Mouse (Mus musculus): ENCODE results near the gene Rcbtb1. TPM values are rescaled to one million over a fixed set of nuclear protein-coding genes. Genes with fewer than 3 reads are reported as not detected.
A peak's percentile ranks its signal among the peaks of the same experiment; 100 is the strongest.
"Not testable (repeated sequence)": the region's sequence is repeated elsewhere in the genome, so short reads cannot be mapped to it uniquely, and the experiment has no call there.

Gene Rcbtb1
- polyA plus RNA-seq, 1 experiment from 2014 or later = 13.6 TPM

GRCm38 (mm10) chr14:59209816-59210215, 8.8 kb downstream of the Rcbtb1 start:
- 0 out of 2 replicates have a peak, but pooled peaks cover 5% of the 10 kb centered on the region for H3K4me1 ChIP-seq (replicated peaks)
- WGBS = 94% methylated on average over 2 of the region's 2 CpGs
- H3K4me3 ChIP-seq = no peak overlapping the region
- H3K27me3 ChIP-seq = no peaks in the 10 kb centered on the region
- no peak overlapping the region for H3K27ac ChIP-seq
- peaks cover 5% of the 10 kb centered on the region; the same call in 1 of the 2 replicates for H3K36me3 ChIP-seq
- H3K9ac ChIP-seq = no peak overlapping the region
- no peak overlapping the region for H3K4me2 ChIP-seq
- ATAC-seq (replicated peaks; ENCODE audit: insufficient number of reproducible peaks, insufficient read depth, low FRiP score, low read depth) = no peak
- no peaks in the 10 kb centered on the region for H3K9me3 ChIP-seq (replicated peaks)

- WGBS = 65% methylated on average over 3 of the region's 3 CpGs
- peaks cover 7% of the 10 kb centered on the region for H3K36me3 ChIP-seq
- no peaks in the 10 kb centered on the region for H3K4me1 ChIP-seq (replicated peaks)
- peaks cover 16% of the 10 kb centered on the region for H3K27me3 ChIP-seq
- no peak for ATAC-seq (replicated peaks; ENCODE audit: insufficient number of reproducible peaks, insufficient read depth, low FRiP score, low read depth)
- H3K4me2 ChIP-seq = no peak overlapping the region
- no peak overlapping the region for H3K27ac ChIP-seq
- H3K9me3 ChIP-seq (replicated peaks) = no peaks in the 10 kb centered on the region
- H3K4me3 ChIP-seq = no peak overlapping the region
- H3K9ac ChIP-seq = no peak overlapping the region
These were observed 18.2 kb downstream of the Rcbtb1 start for GRCm38 (mm10) chr14:59219241-59219640.

- Histone ChIP-seq H3K9ac (no peak overlapping the region), H3K27ac (no peak overlapping the region), H3K4me2 (no peak overlapping the region), H3K27me3 (peaks cover 38% of the 10 kb centered on the region), H3K4me3 (no peak overlapping the region), H3K4me1 (replicated peaks) (peaks cover 5% of the 10 kb centered on the region; the same call in 1 of the 2 replicates), H3K36me3 (peaks cover 18% of the 10 kb centered on the region), H3K9me3 (replicated peaks) (no peaks in the 10 kb centered on the region)
- no peak for ATAC-seq (replicated peaks; ENCODE audit: insufficient number of reproducible peaks, insufficient read depth, low FRiP score, low read depth)
- 93% methylated on average over 11 of the region's 11 CpGs for WGBS
These were observed 25.2 kb downstream of the Rcbtb1 start for GRCm38 (mm10) chr14:59226240-59226639.

- Histone ChIP-seq H3K9ac (no peak overlapping the region), H3K4me2 (no peak overlapping the region), H3K4me3 (no peak overlapping the region), H3K27ac (no peak overlapping the region), H3K4me1 (replicated peaks) (peaks cover 8% of the 10 kb centered on the region), H3K27me3 (peaks cover 49% of the 10 kb centered on the region), H3K9me3 (replicated peaks) (no peaks in the 10 kb centered on the region), H3K36me3 (peaks cover 35% of the 10 kb centered on the region)
- 86% methylated on average over 3 of the region's 3 CpGs for WGBS
- no peak for ATAC-seq (replicated peaks; ENCODE audit: insufficient number of reproducible peaks, insufficient read depth, low FRiP score, low read depth)
These were observed 28.8 kb downstream of the Rcbtb1 start for GRCm38 (mm10) chr14:59229822-59230221.

GRCm38 (mm10) chr14:59230331-59230966, 29.4 kb downstream of the Rcbtb1 start:
- Histone ChIP-seq H3K4me3 (0 out of 2 replicates have a peak overlapping the region, but pooled peaks have one; percentile 5), H3K27ac (no peak overlapping the region), H3K36me3 (peaks cover 38% of the 10 kb centered on the region), H3K27me3 (peaks cover 49% of the 10 kb centered on the region), H3K4me2 (peak overlapping the region; percentile 50), H3K9me3 (replicated peaks) (no peaks in the 10 kb centered on the region), H3K9ac (no peak overlapping the region), H3K4me1 (replicated peaks) (peaks cover 8% of the 10 kb centered on the region)
- 57% methylated on average over 21 of the region's 21 CpGs for WGBS
- peak; percentile 77 for ATAC-seq (replicated peaks; ENCODE audit: insufficient number of reproducible peaks, insufficient read depth, low FRiP score, low read depth)

- no peak overlapping the region for H3K4me2 ChIP-seq
- no peak overlapping the region for H3K27ac ChIP-seq
- no peak overlapping the region for H3K9ac ChIP-seq
- H3K4me1 ChIP-seq (replicated peaks) = peaks cover 8% of the 10 kb centered on the region
- peaks cover 44% of the 10 kb centered on the region for H3K27me3 ChIP-seq
- WGBS = 42% methylated on average over 5 of the region's 5 CpGs
- H3K36me3 ChIP-seq = peaks cover 38% of the 10 kb centered on the region
- 0 out of 2 replicates have a peak, but pooled peaks have one; percentile 7 for ATAC-seq (replicated peaks; ENCODE audit: insufficient number of reproducible peaks, insufficient read depth, low FRiP score, low read depth)
- H3K9me3 ChIP-seq (replicated peaks) = no peaks in the 10 kb centered on the region
- no peak overlapping the region for H3K4me3 ChIP-seq
These were observed 31.0 kb downstream of the Rcbtb1 start for GRCm38 (mm10) chr14:59232003-59232402.

GRCm38 (mm10) chr14:59233635-59234034, 32.6 kb downstream of the Rcbtb1 start:
- Histone ChIP-seq H3K4me2 (no peak overlapping the region), H3K27me3 (peaks cover 32% of the 10 kb centered on the region), H3K9me3 (replicated peaks) (no peaks in the 10 kb centered on the region), H3K27ac (no peak overlapping the region), H3K9ac (no peak overlapping the region), H3K36me3 (peaks cover 45% of the 10 kb centered on the region), H3K4me1 (replicated peaks) (peaks cover 8% of the 10 kb centered on the region), H3K4me3 (no peak overlapping the region)
- ATAC-seq (replicated peaks; ENCODE audit: insufficient number of reproducible peaks, insufficient read depth, low FRiP score, low read depth) = no peak
- WGBS = 91% methylated on average over 9 of the region's 9 CpGs

GRCm38 (mm10) chr14:59250350-59250749, 49.3 kb downstream of the Rcbtb1 start:
- not testable (repeated sequence) for H3K4me2 ChIP-seq; H3K27me3 ChIP-seq; H3K27ac ChIP-seq; H3K36me3 ChIP-seq; ATAC-seq (replicated peaks; ENCODE audit: insufficient number of reproducible peaks, insufficient read depth, low FRiP score, low read depth); H3K4me3 ChIP-seq; H3K4me1 ChIP-seq (replicated peaks); H3K9me3 ChIP-seq (replicated peaks); H3K9ac ChIP-seq
- WGBS = 53% methylated on average over 5 of the region's 5 CpGs

- ATAC-seq (replicated peaks; ENCODE audit: insufficient number of reproducible peaks, insufficient read depth, low FRiP score, low read depth); H3K9me3 ChIP-seq (replicated peaks); H3K4me3 ChIP-seq; H3K4me2 ChIP-seq; H3K4me1 ChIP-seq (replicated peaks); H3K9ac ChIP-seq; H3K27ac ChIP-seq; H3K27me3 ChIP-seq; H3K36me3 ChIP-seq: not testable (repeated sequence)
- WGBS = 94% methylated on average over 1 of the region's 1 CpGs
These were observed 54.9 kb downstream of the Rcbtb1 start for GRCm38 (mm10) chr14:59255861-59256260.

GRCm38 (mm10) chr14:59260056-59260455, 59.0 kb downstream of the Rcbtb1 start, which contains the start of gene Gm6904:
Gene Gm6904 (minus strand): TSS chr14:59260216.
- 52% methylated on average over 3 of the region's 3 CpGs for WGBS
- Histone ChIP-seq H3K9me3 (replicated peaks) (no peaks in the 10 kb centered on the region), H3K27me3 (no peaks in the 10 kb centered on the region), H3K4me2 (no peak within 1 kb of the TSS), H3K36me3 (no peaks in the 10 kb centered on the region), H3K4me1 (replicated peaks) (no peaks in the 10 kb centered on the region), H3K27ac (no peak within 1 kb of the TSS), H3K9ac (no peak within 1 kb of the TSS), H3K4me3 (no peak within 1 kb of the TSS)
- ATAC-seq (replicated peaks; ENCODE audit: insufficient number of reproducible peaks, insufficient read depth, low FRiP score, low read depth) = no peak

- not testable (repeated sequence) for H3K9me3 ChIP-seq (replicated peaks); H3K36me3 ChIP-seq
These were observed 74.0 kb downstream of the Rcbtb1 start for GRCm38 (mm10) chr14:59274961-59275360.

More at GRCm38 (mm10) chr14:59274961-59275360, 74.0 kb downstream of the Rcbtb1 start:
- not testable (repeated sequence) for H3K27ac ChIP-seq; H3K4me2 ChIP-seq; H3K9ac ChIP-seq; ATAC-seq (replicated peaks; ENCODE audit: insufficient number of reproducible peaks, insufficient read depth, low FRiP score, low read depth); H3K27me3 ChIP-seq; H3K4me3 ChIP-seq; H3K4me1 ChIP-seq (replicated peaks)
- 78% methylated on average over 4 of the region's 4 CpGs for WGBS
